Mouse (Mus musculus) heart, embryonic 14.5 days (tissue): ENCODE results near the gene Lrrc28. TPM values are rescaled to one million over a fixed set of nuclear protein-coding genes. Genes with fewer than 3 reads are reported as not detected.

Experiments used
- ATAC-seq: fragments of 200-750 bp; cut with Nextera tagmentation; 2 replicates; pipeline ENCODE4 v1.8.0; 2017; ENCODE audit warnings: low read depth, moderate TSS enrichment; ENCODE audit not compliant: insufficient number of reproducible peaks, insufficient read depth, low FRiP score
- H3K27ac ChIP-seq, 2 experiments: fragments of 200-500 bp in 1 of 2; fragments of 300-500 bp in 1 of 2; sonication (generic) in 1 of 2; replicated peaks in 1 of 2; 2 replicates each; pipeline ENCODE4 v1.5.1; 2012 to 2014; ENCODE audit warnings: low read depth in 2 of 2, low read length in 2 of 2, control low read depth in 1 of 2, mild to moderate bottlenecking in 1 of 2, mixed read lengths in 1 of 2; ENCODE audit not compliant: control insufficient read depth in 1 of 2, insufficient read depth in 1 of 2
- H3K27me3 ChIP-seq: fragments of 300-500 bp; sonication (generic); 2 replicates; pipeline ENCODE4 v1.6.1; 2014; ENCODE audit warnings: mild to moderate bottlenecking, low read length, control low read depth; ENCODE audit not compliant: control insufficient read depth, insufficient read depth
- H3K36me3 ChIP-seq: fragments of 300-500 bp; sonication (generic); 2 replicates; pipeline ENCODE4 v1.6.1; 2014; ENCODE audit warnings: mild to moderate bottlenecking, control low read depth, low read length, mixed read lengths; ENCODE audit not compliant: control insufficient read depth, insufficient read depth
- H3K4me1 ChIP-seq, 2 experiments: fragments of 200-500 bp in 1 of 2; fragments of 300-500 bp in 1 of 2; sonication (generic) in 1 of 2; 2 replicates each; pipeline ENCODE4 v1.6.1; 2012 to 2014; ENCODE audit warnings: low read length in 2 of 2, control low read depth in 1 of 2, mixed read lengths in 1 of 2; ENCODE audit not compliant: control insufficient read depth in 2 of 2, insufficient read depth in 2 of 2
- H3K4me2 ChIP-seq: fragments of 300-500 bp; sonication (generic); 2 replicates; pipeline ENCODE4 v1.6.1; 2014; ENCODE audit warnings: mild to moderate bottlenecking, low read length
- H3K4me3 ChIP-seq, 2 experiments: fragments of 200-500 bp in 1 of 2; fragments of 300-500 bp in 1 of 2; sonication (generic) in 1 of 2; 2 replicates each; pipeline ENCODE4 v1.5.1; 2012 to 2014; ENCODE audit warnings: low read length in 2 of 2, mild to moderate bottlenecking in 2 of 2, control low read depth in 1 of 2, low read depth in 1 of 2, moderate library complexity in 1 of 2; ENCODE audit not compliant: control insufficient read depth in 1 of 2, insufficient read depth in 1 of 2
- H3K9ac ChIP-seq: fragments of 300-500 bp; sonication (generic); 2 replicates; pipeline ENCODE4 v1.6.1; 2014; ENCODE audit warnings: mild to moderate bottlenecking, low read length
- H3K9me3 ChIP-seq: fragments of 300-500 bp; sonication (generic); 2 replicates; pipeline ENCODE4 v1.6.1; 2016; ENCODE audit warnings: low read length, control low read depth; ENCODE audit not compliant: control insufficient read depth
- WGBS: fragments of 180-500 bp; shearing (Covaris S2); extraction: QIAGEN DNeasy Blood & Tissue Kit; methylation state at CpG from one replicate; pipeline ENCODE4 v1.1.7; 2014; 5-methylcytosine and 5-hydroxymethylcytosine counted together
- polyA plus RNA-seq: library from polyadenylated mRNA; unstranded; fragments of >200 nt; fragmentation: Nextera tagmentation; extraction: Ambion mirVana; gene quantifications from 2 replicates; pipeline ENCODE4 v1.2.1, GENCODE M21; 2014

Gene Lrrc28
- polyA plus RNA-seq, 1 experiment from 2014 or later = 13.3 TPM

- Histone ChIP-seq H3K4me2 (no peak overlapping the region), H3K9me3 (peaks cover 7% of the 10 kb centered on the region; the same call in 1 of the 2 replicates), H3K27ac (no peak overlapping the region), H3K9ac (no peak overlapping the region), H3K4me1 (peaks cover 2 to 4% of the 10 kb centered on the region in 2 experiments; a peak in 1 of 4 replicates), H3K36me3 (peaks cover 62% of the 10 kb centered on the region), H3K4me3 (no peak overlapping the region), H3K27me3 (no peaks in the 10 kb centered on the region)
- ATAC-seq = no peak
- WGBS = 77% methylated on average over 16 of the region's 16 CpGs
Measured at GRCm38 (mm10) chr7:67683006-67683405, 37.9 kb upstream of the Lrrc28 start.

- 60% methylated on average over 9 of the region's 9 CpGs for WGBS
- Histone ChIP-seq H3K9me3 (peaks cover 7% of the 10 kb centered on the region; the same call in 1 of the 2 replicates), H3K27ac (no peak overlapping the region), H3K4me2 (no peak overlapping the region), H3K36me3 (peaks cover 58% of the 10 kb centered on the region), H3K27me3 (no peaks in the 10 kb centered on the region), H3K9ac (no peak overlapping the region), H3K4me3 (no peak overlapping the region), H3K4me1 (peaks cover 2 to 4% of the 10 kb centered on the region in 2 experiments; a peak in 1 of 4 replicates)
- ATAC-seq = no peak
Measured at GRCm38 (mm10) chr7:67681078-67681477, 36.0 kb upstream of the Lrrc28 start.

- WGBS = 91% methylated on average over 16 of the region's 16 CpGs
- no peaks in the 10 kb centered on the region for H3K27me3 ChIP-seq
- H3K4me2 ChIP-seq = no peak overlapping the region
- H3K27ac ChIP-seq = no peak overlapping the region
- no peaks in the 10 kb centered on the region for H3K9me3 ChIP-seq
- H3K9ac ChIP-seq = no peak overlapping the region
- ATAC-seq = no peak
- H3K4me1 ChIP-seq = peaks cover 7 to 10% of the 10 kb centered on the region in 2 experiments
- H3K36me3 ChIP-seq = peaks cover 40% of the 10 kb centered on the region
- no peak overlapping the region for H3K4me3 ChIP-seq
Measured at GRCm38 (mm10) chr7:67678878-67679499, 33.9 kb upstream of the Lrrc28 start.

- 73% methylated on average over 5 of the region's 5 CpGs for WGBS
- peaks cover 29% of the 10 kb centered on the region for H3K36me3 ChIP-seq
- no peak for ATAC-seq
- H3K27ac ChIP-seq = no peak overlapping the region
- H3K9ac ChIP-seq = no peak overlapping the region
- H3K4me1 ChIP-seq = peaks cover 7 to 13% of the 10 kb centered on the region in 2 experiments
- H3K9me3 ChIP-seq = 0 out of 2 replicates have a peak, but pooled peaks cover 2% of the 10 kb centered on the region
- H3K4me3 ChIP-seq = no peak overlapping the region
- H3K27me3 ChIP-seq = no peaks in the 10 kb centered on the region
- no peak overlapping the region for H3K4me2 ChIP-seq
Measured at GRCm38 (mm10) chr7:67673656-67674055, 28.6 kb upstream of the Lrrc28 start.

- 0 out of 2 replicates have a peak, but pooled peaks cover 2% of the 10 kb centered on the region for H3K9me3 ChIP-seq
- H3K4me3 ChIP-seq = no peak overlapping the region
- peaks cover 37% of the 10 kb centered on the region for H3K36me3 ChIP-seq
- H3K4me1 ChIP-seq = peaks cover 7 to 13% of the 10 kb centered on the region in 2 experiments
- H3K4me2 ChIP-seq = no peak overlapping the region
- no peak for ATAC-seq
- no peaks in the 10 kb centered on the region for H3K27me3 ChIP-seq
- 4% methylated on average over 10 of the region's 10 CpGs for WGBS
- 0 out of 4 replicates have a peak overlapping the region, but pooled peaks of 1 of the 2 experiments have one; percentile 19 for H3K27ac ChIP-seq
- no peak overlapping the region for H3K9ac ChIP-seq
Measured at GRCm38 (mm10) chr7:67672650-67673049, 27.6 kb upstream of the Lrrc28 start.

- Histone ChIP-seq H3K27me3 (no peaks in the 10 kb centered on the region), H3K9ac (no peak overlapping the region), H3K27ac (no peak overlapping the region), H3K4me1 (peaks cover 7 to 13% of the 10 kb centered on the region in 2 experiments), H3K4me3 (no peak overlapping the region), H3K9me3 (0 out of 2 replicates have a peak, but pooled peaks cover 2% of the 10 kb centered on the region), H3K36me3 (peaks cover 53% of the 10 kb centered on the region), H3K4me2 (no peak overlapping the region)
- 92% methylated on average over 1 of the region's 1 CpGs for WGBS
- no peak for ATAC-seq
Measured at GRCm38 (mm10) chr7:67670965-67671364, 25.9 kb upstream of the Lrrc28 start.

- Histone ChIP-seq H3K27ac (no peak overlapping the region), H3K9me3 (no peaks in the 10 kb centered on the region), H3K27me3 (no peaks in the 10 kb centered on the region), H3K4me2 (no peak overlapping the region), H3K4me1 (no peaks in the 10 kb centered on the region; a peak in 1 of 4 replicates), H3K36me3 (peaks cover 50% of the 10 kb centered on the region), H3K9ac (no peak overlapping the region), H3K4me3 (no peak overlapping the region)
- WGBS = 79% methylated on average over 14 of the region's 14 CpGs
- no peak for ATAC-seq
Measured at GRCm38 (mm10) chr7:67663981-67664694, 19.1 kb upstream of the Lrrc28 start.
